Mouse (Mus musculus) embryo, embryonic 9.5 days (tissue): ENCODE results near the gene Gm5592.
"Not testable (repeated sequence)": the region's sequence is repeated elsewhere in the genome, so short reads cannot be mapped to it uniquely, and the experiment has no call there.

Experiments used
- DNase-seq: peaks from one replicate; pipeline ENCODE4 v3.0.0-alpha.2; 2017; ENCODE audit errors: extremely low spot score

Gm5592 gene

GRCm38 (mm10) chr7:41153541-41153940 lies at the start of gene Gm5592:
TSS of gene Gm5592 (plus strand) at chr7:41153841.
- DNase-seq, result not testable (repeated sequence)

- not testable (repeated sequence) for DNase-seq
Measured at GRCm38 (mm10) chr7:41155806-41156205, 2.2 kb downstream of the Gm5592 start.

- not testable (repeated sequence) for DNase-seq
Measured at GRCm38 (mm10) chr7:41157879-41158278, 4.2 kb downstream of the Gm5592 start.

GRCm38 (mm10) chr7:41158562-41158961 lies 4.9 kb downstream of the Gm5592 start:
- not testable (repeated sequence) for DNase-seq

GRCm38 (mm10) chr7:41193671-41194070 lies 40.0 kb downstream of the Gm5592 start:
- no peak for DNase-seq
